Mouse (Mus musculus): ENCODE measurements around the gene Mtrr.

- no peak for TF ChIP-seq CTCF (IDR thresholded peaks at IDR 0.05; ENCODE audit: control insufficient read depth, insufficient read depth, low read length)
- no peak for TF ChIP-seq POLR2A (IDR thresholded peaks at IDR 0.05; ENCODE audit: borderline replicate concordance, control insufficient read depth, low read depth, low read length)
These were observed 13.4 kb downstream of the Mtrr start for GRCm38 (mm10) chr13:68568548-68568947.

Measured in bone marrow, adult 2 months (tissue).